Mouse (Mus musculus) E14TG2a.4 (cell line): ENCODE results near the gene Gm10354.
"Not testable (repeated sequence)": the region's sequence is repeated elsewhere in the genome, so short reads cannot be mapped to it uniquely, and the experiment has no call there.

Experiments
- CTCF ChIP-seq: conservative IDR thresholded peaks from 2 replicates; pipeline ENCODE4 v1.5.1; 2014; ENCODE audit warnings: low read length
- POU5F1 ChIP-seq: IDR thresholded peaks from 2 replicates; pipeline ENCODE4 v1.6.1; 2014; ENCODE audit warnings: low read length, borderline replicate concordance

DNA sequence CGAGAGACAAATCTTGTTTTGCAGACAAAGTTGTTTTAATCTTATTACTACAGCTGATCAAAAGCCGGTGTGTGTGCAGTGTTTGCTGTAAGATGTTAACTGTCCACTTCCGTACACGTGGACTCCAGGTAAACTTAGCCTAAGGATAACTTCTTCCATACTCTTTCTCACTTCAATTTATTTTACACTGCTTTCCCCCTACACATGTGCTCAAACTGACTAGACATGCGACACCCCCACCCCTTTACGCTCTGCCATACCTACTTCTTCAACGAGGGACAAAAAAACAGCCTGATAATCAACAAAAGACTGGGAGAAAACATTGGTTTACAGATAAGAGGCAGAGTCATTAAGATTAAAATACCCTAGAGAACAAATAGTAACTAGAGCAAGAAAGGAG lies 26.9 kb downstream of the Gm10354 start:
- TF ChIP-seq CTCF, POU5F1: not testable (repeated sequence)
